Mouse (Mus musculus): ENCODE results near the gene Abca4.

Gene Abca4

GRCm38 (mm10) chr3:122206279-122207070 lies 162.2 kb downstream of the Abca4 start:
- in situ Hi-C loops (cut with MboI; ENCODE audit: unreplicated experiment in 2 of 2): no loop called here

GRCm38 (mm10) chr3:122207766-122208165 lies 163.5 kb downstream of the Abca4 start:
- in situ Hi-C loops (cut with MboI; ENCODE audit: unreplicated experiment in 2 of 2): no loop called here

GRCm38 (mm10) chr3:122208296-122209225 lies 164.3 kb downstream of the Abca4 start:
- in situ Hi-C loops (cut with MboI; ENCODE audit: unreplicated experiment in 2 of 2): no loop called here

- in situ Hi-C loops (cut with MboI; ENCODE audit: unreplicated experiment in 2 of 2): no loop called here
These were observed 165.3 kb downstream of the Abca4 start for GRCm38 (mm10) chr3:122209511-122209910.

GRCm38 (mm10) chr3:122210434-122210833 lies 166.2 kb downstream of the Abca4 start:
- in situ Hi-C loops (cut with MboI; ENCODE audit: unreplicated experiment in 2 of 2): no loop called here

GRCm38 (mm10) chr3:122210846-122211245 lies 166.6 kb downstream of the Abca4 start:
- in situ Hi-C loops (cut with MboI; ENCODE audit: unreplicated experiment in 2 of 2): no loop called here

- in situ Hi-C loops (cut with MboI; ENCODE audit: unreplicated experiment in 2 of 2): no loop called here
These were observed 167.3 kb downstream of the Abca4 start for GRCm38 (mm10) chr3:122211446-122212125.

GRCm38 (mm10) chr3:122221240-122222036 lies 177.2 kb downstream of the Abca4 start:
- in situ Hi-C loops (cut with MboI; ENCODE audit: unreplicated experiment in 2 of 2): no loop called here

- in situ Hi-C loops (cut with MboI; ENCODE audit: unreplicated experiment in 2 of 2): loop anchor here (25.0 kb wide), 2 partner anchors 940 to 1160 kb away; partner anchors contain the start of genes Alg14 (in 1 of the 2), Mettl14 (in 1 of the 2) and Tmem56 (in 1 of the 2)
These were observed 182.7 kb downstream of the Abca4 start for GRCm38 (mm10) chr3:122226972-122227371.
